Mouse (Mus musculus): ENCODE data around the gene Mprip. TPM values are rescaled to one million over a fixed set of nuclear protein-coding genes. Genes with fewer than 3 reads are reported as not detected.
"Not testable (repeated sequence)": the region's sequence is repeated elsewhere in the genome, so short reads cannot be mapped to it uniquely, and the experiment has no call there.

The Mprip gene
- total RNA-seq (2021): 100 to 1,000 TPM; 171 to 185 TPM
- long read RNA-seq, experiment 1, full-length matches to known transcripts: 159 of 282 reads
- long read RNA-seq, experiment 1, partial matches to known transcripts: 33 of 282 reads
- long read RNA-seq, experiment 1, other reads (novel, unspliced or antisense): 90 of 282 reads
- long read RNA-seq, experiment 2, full-length matches to known transcripts: 174 of 299 reads
- long read RNA-seq, experiment 2, partial matches to known transcripts: 33 of 299 reads
- long read RNA-seq, experiment 2, other reads (novel, unspliced or antisense): 92 of 299 reads

DNA sequence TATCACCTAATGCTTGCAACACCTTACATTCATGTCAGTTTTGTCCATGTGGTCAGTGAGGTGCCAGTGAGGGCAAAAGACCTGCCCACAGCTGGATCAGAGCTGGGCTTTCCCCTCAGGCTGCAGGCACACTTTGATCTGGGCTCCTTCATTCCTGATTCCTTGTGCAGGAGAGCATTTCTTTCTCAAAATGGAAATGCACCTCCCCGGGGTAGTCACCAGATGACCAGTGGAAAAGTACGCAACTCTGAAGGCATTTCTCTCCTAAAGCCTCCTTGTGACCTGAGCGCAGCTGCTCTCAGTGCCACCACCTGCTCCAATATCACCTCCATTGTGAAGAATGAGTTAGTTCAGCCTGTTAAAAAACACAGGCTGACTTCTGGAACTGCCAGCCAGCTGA is at the start of gene Mprip:
TSS of gene Mprip (plus strand) at position 301 of the 400 bp plus-strand sequence.
- intact Hi-C loops (cut with DNase I): no loop called here
- DNase-seq: no peak

DNA sequence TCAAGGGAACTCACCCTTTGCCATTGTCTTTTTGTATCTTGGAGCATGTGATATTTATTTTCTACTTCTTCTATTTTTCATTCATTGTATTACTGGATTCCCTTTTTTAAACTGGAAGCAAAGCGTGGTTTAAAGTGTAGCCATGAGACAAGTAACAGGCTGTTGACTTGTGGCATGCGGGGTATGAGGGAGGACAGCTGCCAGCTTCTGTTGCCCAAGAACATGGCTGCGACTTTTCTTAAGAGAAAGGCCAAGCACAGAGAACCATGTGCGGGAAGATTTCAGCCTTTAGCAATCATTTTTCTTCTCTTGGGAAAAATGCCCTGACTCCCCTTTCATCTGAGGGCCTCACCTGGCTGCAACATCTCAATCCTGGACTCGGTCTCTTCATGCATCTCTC is 49.5 kb upstream of the Mprip start:
- intact Hi-C loops (cut with DNase I): loop anchor here (5.0 kb wide), 1 partner anchor 84 kb away; the partner anchor contains the start of gene Zkscan17
- no peak for DNase-seq

DNA sequence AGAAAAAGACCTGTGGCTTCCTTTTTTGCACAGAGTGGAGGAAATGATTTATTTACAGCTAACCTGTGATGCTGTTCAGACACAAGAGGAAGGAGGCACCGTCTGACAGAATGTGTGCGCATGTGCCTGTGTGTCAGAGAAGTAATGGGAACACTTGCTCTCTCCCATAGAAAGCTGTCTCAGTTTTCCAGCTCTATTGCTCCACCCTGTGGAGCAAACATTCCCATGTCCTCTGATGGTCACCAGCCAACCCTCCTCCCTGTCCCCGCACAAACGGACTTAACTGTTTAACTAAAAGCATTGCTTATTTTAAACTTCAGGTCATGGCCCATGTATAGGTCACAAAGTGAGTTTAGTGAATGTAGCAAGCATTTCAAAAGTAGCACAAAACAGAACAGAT is 47.0 kb upstream of the Mprip start:
- DNase-seq: peak; percentile 35 to 57
- intact Hi-C loops (cut with DNase I): loop anchor here (5.0 kb wide), 1 partner anchor 87 kb away; the partner anchor contains the start of gene Zkscan17

DNA sequence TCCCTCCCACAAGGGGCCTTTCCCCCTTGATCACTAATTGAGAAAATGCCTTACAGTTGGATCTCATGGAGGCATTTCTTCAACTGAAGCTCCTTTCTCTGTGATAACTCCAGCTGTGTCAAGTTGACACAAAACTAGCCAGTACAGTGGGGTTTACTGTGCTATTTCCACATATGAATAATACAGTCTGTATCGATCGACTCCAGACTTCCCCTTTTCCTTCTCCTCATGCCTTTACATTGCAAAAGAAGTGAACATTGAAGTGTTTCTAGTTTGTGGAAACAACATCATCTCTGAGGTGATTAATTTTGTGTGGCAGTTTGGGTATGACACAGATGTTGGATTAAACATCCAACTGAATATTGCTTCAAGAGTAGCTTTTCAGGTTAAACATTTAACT is 44.1 kb upstream of the Mprip start:
- DNase-seq; intact Hi-C loops (cut with DNase I): not testable (repeated sequence)

DNA sequence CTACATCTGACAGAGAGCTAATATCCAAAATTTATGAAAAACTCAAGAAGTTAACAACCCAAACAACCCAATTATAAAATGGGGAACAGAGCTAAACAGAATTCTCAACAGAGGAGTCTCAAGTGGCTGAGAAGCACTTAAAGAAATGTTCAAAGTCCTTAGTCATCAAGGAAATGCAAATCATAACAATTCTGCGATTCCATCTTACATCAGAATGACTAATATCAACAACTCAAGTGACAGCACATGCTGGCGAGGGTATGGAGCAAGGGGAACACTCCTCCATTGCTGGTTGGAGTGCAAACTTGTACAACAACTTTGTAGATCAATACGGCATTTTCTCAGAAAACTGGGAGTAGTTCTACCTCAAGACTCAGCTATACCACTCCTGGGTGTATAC is 38.9 kb upstream of the Mprip start:
- intact Hi-C loops (cut with DNase I): loop anchor here (2.0 kb wide), 1 partner anchor 157 kb away; no protein-coding TSS in a partner anchor
- DNase-seq: no peak

DNA sequence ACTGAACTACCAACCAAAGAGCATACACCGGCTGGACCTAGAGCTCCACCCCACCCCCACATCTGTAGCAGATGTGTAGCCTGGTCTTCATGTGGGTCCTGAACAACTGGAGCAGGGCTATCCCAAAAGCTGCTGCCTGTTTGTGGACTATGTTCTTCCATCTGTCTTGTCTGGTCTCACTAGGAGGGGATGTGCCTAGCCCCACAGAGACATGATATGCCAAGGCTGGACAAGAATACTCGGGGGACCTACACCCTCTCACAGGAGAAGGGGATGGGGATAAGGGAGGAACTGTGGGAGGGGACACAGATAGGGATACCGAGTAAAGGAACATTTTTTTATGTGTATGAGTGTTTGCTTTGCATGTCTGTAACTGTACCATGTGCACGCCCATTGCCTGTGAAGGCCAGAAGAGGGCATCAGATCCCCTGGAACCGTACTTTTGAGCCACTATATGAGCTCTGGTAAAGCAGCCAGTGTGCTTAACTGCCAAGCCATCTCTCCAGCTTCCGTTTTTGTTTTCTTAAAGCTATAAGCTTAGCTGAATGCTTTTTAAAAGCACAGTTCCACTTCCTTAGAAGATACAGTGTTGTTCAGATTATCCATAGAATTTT is 37.0 kb upstream of the Mprip start:
- intact Hi-C loops (cut with DNase I): loop anchor here (2.0 kb wide), 1 partner anchor 113 kb away; no protein-coding TSS in a partner anchor
- peak; percentile 65 to 72 for DNase-seq

DNA sequence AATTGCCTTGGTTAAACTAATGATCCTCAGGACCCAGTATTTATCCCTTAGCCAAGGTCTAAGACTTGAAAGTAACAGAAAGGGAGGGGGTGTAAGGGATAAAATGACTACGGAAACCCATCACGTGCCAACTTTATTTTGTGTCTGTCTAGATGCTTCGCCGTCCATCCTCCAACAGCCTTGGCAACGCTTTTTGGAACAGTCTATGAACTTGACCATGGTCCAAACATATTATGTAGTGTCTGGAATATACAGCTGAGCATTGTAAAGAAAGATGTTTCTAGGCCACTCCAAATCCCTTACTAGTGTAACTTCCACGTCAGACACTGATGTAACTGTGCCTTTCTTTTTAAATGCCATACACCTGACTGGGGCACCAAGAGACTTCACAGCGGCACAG is 34.9 kb upstream of the Mprip start:
- no peak for DNase-seq
- intact Hi-C loops (cut with DNase I): no loop called here

DNA sequence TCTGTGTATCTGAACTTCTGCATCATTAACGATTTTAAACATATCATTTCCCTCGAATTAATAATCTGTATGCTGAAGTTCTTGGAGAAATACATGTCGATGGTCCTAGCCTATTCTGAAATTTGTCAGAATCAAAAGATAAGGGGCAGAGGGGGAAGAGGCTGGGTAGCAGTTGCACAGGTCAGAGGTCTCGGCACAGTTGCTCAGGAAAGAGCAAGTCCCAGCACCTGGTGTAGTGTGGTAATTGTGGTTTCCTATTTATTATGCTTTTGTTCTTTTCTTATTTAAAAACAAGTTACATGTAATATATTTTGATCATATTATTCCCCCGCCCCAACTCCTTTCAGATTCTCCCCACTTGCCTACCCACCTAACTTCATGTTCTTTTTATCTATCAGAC is 32.9 kb upstream of the Mprip start:
- intact Hi-C loops (cut with DNase I): no loop called here
- no peak for DNase-seq

DNA sequence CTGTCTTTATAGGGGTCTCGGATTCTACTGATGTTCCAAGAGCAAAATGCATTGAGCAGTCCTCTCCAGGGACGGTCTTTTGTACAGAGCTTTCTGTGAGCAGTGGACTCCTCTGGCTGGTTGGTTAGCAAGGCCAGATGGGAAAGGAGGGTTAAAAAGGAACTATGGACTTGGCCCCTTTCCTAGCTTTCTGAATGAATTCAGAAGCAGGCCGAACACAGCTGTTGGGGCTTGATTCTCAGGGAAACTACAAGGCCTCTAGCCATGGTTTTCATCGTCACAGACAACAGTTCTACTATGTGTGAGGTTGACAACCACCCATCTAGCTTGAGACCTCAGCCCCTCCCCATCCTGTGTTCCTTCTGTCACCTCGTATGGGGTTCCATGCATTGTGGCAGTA is 31.2 kb upstream of the Mprip start:
- intact Hi-C loops (cut with DNase I): no loop called here
- DNase-seq: peak in 1 of 2 experiments; percentile 34

DNA sequence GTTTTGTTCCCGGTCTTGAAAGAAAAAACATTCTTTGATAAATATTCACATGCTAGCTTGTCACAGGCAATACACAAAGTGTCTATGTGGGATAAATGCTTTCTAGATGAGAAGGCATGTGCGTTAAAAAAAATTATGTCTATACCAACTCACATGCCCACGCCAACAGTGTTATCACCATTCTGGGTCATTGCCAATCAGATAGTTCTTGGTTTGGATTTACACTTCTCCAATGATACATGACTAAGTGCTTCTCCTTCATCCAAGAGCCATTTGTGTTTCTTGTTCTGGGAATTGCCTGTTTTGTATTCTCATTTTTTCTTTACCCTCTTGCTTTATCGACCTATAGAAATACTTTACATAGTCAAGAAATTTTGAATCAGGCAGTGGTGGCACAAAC is 29.1 kb upstream of the Mprip start:
- no peak for DNase-seq
- intact Hi-C loops (cut with DNase I): no loop called here

DNA sequence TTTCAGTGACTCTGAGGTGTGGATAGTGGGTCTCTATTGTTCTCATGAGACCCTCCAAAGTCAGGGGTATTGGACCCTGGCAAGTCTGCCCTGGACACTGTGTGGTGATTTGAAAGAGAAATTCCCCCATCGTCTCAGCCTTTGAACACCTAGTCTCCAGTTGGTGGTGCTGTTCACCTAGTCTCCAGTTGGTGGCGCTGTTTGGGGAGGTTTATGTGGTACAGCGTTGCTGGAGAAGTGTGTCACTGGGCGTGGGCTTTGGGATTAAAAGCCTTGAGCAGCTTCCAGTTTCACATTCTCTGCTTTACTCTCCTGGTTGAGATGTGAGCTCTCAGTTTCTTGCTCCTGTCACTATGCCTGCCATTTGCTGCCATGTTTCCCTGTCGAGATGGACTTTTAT is 28.1 kb upstream of the Mprip start:
- intact Hi-C loops (cut with DNase I): no loop called here
- DNase-seq: peak; percentile 32 to 67

DNA sequence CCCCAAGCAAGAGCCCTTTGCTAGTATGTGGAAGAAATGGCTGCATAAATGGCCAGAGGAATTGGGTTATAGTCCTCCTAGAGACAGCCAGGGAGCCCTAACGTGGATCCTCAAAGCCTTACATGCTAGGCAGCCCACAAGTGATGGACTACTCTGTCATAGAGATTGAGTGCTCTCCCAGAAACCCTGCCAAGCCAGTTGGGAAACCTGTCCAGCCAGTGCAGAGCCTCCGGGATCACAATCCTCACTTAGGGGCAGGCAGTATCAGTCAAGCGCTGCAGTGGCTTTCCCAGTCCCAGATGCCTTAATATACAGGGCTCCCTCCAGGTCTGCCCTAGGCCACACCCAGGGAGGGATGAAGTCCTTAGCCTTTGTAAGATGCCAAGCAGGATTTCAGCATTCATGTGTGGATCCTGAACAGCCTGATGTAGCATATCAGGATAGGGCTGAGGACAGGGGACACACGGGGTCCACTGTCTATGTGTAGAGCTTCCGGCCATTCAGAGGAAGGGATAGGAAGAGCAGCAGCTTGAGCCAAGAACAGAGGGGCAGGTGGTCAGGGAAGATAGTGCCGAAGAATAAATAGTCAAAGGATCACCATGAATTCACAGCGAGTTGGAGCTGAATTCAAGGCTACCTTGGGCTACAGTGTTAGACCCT is 27.0 kb upstream of the Mprip start:
- DNase-seq: no peak
- intact Hi-C loops (cut with DNase I): no loop called here

DNA sequence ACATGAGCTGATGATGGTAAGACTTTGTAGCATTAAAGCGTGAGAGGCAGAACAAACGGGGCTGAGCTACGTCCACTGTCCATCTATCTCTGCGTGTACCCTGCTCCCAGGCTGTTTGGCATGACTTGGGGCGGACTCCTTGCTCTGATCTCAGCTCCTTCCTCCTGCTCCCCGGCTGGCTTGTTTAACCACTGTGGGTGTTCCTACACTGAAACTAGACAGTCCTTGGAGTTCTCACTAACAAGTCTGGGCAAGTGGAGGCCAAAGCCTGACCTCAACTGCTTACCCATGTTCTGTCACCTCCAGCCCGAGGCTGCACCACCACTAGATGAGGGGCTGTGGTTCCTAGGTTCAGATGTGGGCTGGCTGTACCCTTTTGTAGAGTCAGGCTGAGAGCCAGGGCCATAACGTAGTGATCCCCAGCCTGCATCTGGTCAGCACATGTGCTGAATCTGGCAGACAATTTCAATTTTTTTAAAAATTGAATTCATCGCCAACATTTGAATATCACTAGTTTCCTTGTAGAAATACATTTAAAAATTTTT is 25.8 kb upstream of the Mprip start:
- intact Hi-C loops (cut with DNase I): no loop called here
- peak in 1 of 2 experiments; percentile 27 for DNase-seq

DNA sequence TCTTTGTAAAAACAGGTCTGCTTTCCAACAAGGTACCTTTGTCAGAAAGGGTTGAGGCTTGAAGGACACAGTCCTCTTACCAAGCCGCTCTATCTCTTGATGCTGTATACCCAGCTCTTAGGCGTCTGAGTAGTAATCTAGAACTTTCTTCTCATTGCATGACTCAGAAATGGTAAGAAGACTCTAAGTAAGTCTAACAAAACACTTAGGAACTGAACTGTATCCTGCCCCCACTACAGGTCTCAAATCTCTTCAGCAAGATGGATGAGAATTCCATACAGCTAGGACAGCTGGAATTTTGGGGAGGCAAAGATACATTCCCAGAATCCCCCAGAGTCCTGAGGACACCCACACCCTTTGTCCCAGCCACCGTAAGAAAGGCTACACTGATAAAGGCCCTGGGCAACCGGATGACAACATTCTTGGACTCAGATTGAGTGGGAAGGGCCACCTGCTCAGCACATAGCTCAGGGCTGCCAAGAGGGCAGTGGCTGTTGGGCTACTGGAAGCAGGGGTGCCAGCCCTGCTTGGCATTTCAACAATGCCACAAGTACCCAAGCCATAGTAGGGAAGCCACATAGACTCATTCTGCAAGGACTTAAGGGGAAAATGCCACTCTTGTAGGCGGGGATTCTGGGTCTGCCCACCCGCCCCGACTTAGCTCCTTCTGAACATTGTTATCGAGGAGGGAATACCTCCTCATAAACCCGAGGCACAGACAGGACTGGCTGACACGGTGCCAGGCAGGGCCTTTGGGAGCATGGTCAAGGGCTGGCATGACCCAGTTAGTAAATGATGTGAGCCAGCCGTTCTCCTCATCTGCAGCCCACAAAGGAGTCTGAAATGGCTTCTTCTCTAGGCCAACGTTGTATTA is 25.0 kb upstream of the Mprip start:
- DNase-seq: peak in 1 of 2 experiments; percentile 54
- intact Hi-C loops (cut with DNase I): no loop called here

DNA sequence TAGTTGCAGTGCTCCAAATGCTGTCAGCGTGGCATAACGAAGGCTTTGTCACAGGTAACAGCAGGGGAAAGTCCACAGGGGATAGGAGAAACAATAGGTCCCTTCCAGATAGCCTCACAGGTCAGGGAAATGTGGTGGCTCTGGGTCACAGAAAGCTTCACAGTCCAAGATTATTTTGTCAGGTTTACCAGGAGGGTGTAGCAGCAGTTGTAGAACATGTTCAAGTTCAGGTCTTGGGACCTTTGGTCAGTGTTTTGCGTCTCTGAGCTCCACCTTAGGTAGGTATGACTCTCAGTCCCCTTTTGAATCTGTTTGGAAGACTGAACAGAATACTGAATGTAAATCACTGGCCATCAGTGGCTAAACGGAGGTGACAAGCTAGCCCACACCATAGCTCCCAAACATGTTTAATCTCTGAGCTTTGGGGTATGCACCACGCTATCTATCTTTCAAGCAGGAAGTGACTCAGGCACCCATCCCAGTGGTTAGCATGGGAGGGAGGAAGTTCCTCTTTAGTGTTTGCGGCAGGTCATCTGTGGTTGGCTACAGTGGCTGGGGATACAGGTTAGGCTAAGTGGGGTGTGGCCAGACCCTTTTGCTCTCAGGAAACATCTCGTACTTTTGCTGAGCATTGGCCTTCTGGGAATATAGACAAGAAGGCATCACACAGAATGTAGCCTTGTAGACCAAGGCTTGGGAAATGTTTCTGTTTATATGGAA is 24.2 kb upstream of the Mprip start:
- intact Hi-C loops (cut with DNase I): no loop called here
- no peak for DNase-seq

DNA sequence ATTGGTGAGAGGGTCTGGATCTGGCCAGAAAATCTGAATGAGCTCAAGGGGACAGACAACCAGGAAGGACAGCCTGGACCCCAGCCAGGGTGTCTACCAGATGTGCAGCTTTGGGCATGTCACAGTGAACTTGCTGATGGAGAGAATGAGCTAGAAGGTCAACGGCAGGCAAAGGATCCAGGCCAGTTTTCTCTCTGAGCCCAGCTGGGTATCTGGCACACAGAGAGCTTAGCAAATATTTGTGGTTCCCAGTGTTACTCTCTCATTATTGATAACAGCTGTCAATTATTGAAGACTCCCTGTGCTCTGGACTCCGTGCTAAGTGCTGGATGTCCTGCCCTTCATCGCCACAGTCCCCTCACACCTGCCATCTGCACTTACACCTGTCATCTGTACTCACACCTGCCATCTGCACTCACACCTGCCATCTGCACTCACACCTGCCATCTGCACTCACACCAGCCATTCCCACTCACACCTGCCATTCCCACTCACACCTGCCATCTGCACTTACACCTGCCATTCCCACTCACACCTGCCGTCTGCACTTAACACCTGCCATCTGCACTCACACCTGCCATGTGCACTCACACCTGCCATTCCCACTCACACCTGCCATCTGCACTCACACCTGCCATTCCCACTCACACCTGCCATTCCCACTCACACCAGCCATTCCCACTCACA is 21.0 kb upstream of the Mprip start:
- intact Hi-C loops (cut with DNase I): no loop called here
- DNase-seq: no peak

DNA sequence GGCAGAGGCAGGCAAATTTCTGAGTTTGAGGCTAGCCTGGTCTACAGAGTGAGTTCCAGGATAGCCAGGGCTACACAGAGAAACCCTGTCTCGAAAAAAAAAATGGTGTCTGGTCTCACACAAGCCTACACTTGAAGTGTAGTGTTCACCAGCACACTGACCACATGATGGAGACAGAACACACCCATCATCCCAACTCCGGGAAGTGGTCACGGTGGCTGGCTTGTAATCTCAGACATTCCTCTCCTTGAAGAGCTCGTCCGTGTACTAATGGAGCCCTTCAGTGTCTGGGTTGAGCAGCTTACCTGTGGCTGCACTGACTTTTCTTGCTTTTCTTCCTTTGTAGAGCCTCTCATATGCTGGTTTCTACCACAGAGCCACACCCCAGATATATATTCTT is 19.9 kb upstream of the Mprip start:
- intact Hi-C loops (cut with DNase I): no loop called here
- DNase-seq: no peak

DNA sequence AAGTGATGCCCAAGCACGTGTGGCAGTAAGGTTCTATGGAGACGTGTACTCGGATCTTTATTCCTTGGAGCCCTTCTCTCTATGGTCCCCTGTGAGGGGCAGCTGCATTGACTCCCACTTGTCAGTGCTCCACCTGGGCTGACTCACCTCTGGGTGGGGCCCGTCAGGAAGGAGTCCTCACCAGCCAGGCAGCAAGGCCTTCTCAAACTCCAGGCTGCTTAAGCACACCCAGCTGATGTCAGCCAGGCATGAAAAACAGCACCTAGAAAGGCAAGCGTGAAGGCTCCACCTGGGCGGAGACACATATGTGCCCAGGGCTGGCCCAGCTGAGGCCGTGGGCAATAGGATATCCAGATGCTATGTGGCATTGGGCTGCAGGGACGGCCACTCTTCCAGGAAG is 18.7 kb upstream of the Mprip start:
- DNase-seq: no peak
- intact Hi-C loops (cut with DNase I): no loop called here

DNA sequence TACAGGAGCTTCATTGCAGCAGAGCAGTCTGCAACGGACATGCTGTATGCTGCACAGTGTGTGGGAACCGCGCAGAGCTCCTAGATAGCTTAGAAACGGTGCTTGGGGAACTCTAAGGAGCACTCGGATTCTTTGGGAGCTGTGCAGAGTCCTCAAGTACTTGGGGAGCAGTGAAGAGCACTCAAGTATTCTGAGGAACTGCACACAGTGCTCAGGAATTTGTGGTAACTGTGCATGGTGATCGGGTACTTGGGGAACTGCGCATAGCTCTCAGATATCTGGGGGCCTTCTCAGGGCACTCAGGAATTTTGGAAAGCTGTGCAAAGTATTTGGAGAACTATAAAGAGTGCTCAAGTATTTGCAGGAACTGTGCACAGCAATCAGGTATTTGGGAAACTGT is 16.1 kb upstream of the Mprip start:
- DNase-seq: no peak
- intact Hi-C loops (cut with DNase I): no loop called here

Measured in heart, postnatal 14 days (tissue).